8 mouse cellular contexts compared by ENCODE assay signal in genomic region chr17:70968606-70969191, GRCm38 (mm10). TPM values are rescaled to one million over a fixed set of nuclear protein-coding genes. Genes with fewer than 3 reads are reported as not detected.
DNase-seq lines count a peak whose midpoint lies in the region; ATAC-seq and TF ChIP-seq lines count a peak whose summit lies in the region.

No protein-coding gene starts in this region.

- WGBS in liver, postnatal 0 days (ENCODE audit: insufficient replicate concordance), result 18% methylated on average over 8 of the region's 8 CpGs
- 23% methylated on average over 8 of the region's 8 CpGs for WGBS in liver, embryonic 11.5 days
- 28% methylated on average over 8 of the region's 8 CpGs for WGBS in hindbrain, embryonic 14.5 days
- WGBS in neural tube, embryonic 13.5 days, result 31% methylated on average over 8 of the region's 8 CpGs

- 0 out of 2 replicates have a peak overlapping the region, but pooled peaks have one; percentile 12 for H3K27ac ChIP-seq in liver, postnatal 0 days (ENCODE audit: low read depth)
- no peak overlapping the region for H3K27ac ChIP-seq in liver, embryonic 11.5 days (ENCODE audit: low read depth, low read length)
- no peak overlapping the region for H3K27ac ChIP-seq in hindbrain, embryonic 14.5 days
- no peak overlapping the region for H3K27ac ChIP-seq in neural tube, embryonic 13.5 days (replicated peaks)

- no peaks in the 10 kb centered on the region for H3K27me3 ChIP-seq in liver, postnatal 0 days (ENCODE audit: insufficient read depth, low read length)
- no peaks in the 10 kb centered on the region for H3K27me3 ChIP-seq in liver, embryonic 11.5 days (replicated peaks; ENCODE audit: control insufficient read depth, insufficient read depth, low read length)
- H3K27me3 ChIP-seq in hindbrain, embryonic 14.5 days (ENCODE audit: control insufficient read depth, insufficient read depth, low read length), result no peaks in the 10 kb centered on the region
- H3K27me3 ChIP-seq in neural tube, embryonic 13.5 days, result no peaks in the 10 kb centered on the region

- H3K4me1 ChIP-seq in liver, postnatal 0 days (ENCODE audit: insufficient read depth), result peaks cover 5% of the 10 kb centered on the region
- H3K4me1 ChIP-seq in liver, embryonic 11.5 days (replicated peaks; ENCODE audit: control insufficient read depth, insufficient read depth, low read length), result no peaks in the 10 kb centered on the region
- H3K4me1 ChIP-seq in hindbrain, embryonic 14.5 days (replicated peaks; ENCODE audit: control insufficient read depth, insufficient read depth, low read length), result no peaks in the 10 kb centered on the region
- H3K4me1 ChIP-seq in neural tube, embryonic 13.5 days (replicated peaks), result no peaks in the 10 kb centered on the region; the same call in 1 of the 2 replicates

- peak; percentile 73 for TF ChIP-seq CTCF in liver, postnatal 0 days (IDR thresholded peaks at IDR 0.05; ENCODE audit: low read depth)

- no peak for DNase-seq in liver, postnatal 0 days
- DNase-seq in liver, embryonic 11.5 days (ENCODE audit: low spot score), result no peak
- peak; percentile 81 for DNase-seq in hindbrain, embryonic 14.5 days (ENCODE audit: low spot score)
- DNase-seq in c-Kit-positive CD71-positive TER-119-positive erythroid progenitor cells, embryonic 14.5 days (ENCODE audit: low spot score), result no peak
- no peak for DNase-seq in gastrocnemius, postnatal 10 days
- no peak for DNase-seq in adrenal gland, postnatal 4 days (ENCODE audit: low spot score in 2 of 2)

- no peak overlapping the region for H3K4me3 ChIP-seq in liver, postnatal 0 days (ENCODE audit: low read depth, low read length)
- H3K4me3 ChIP-seq in liver, embryonic 11.5 days (ENCODE audit: low read depth, low read length), result no peak overlapping the region
- H3K4me3 ChIP-seq in hindbrain, embryonic 14.5 days (replicated peaks; ENCODE audit: low read length), result no peak overlapping the region
- H3K4me3 ChIP-seq in neural tube, embryonic 13.5 days, result no peak overlapping the region

- H3K9me3 ChIP-seq in liver, postnatal 0 days (ENCODE audit: low read length), result no peaks in the 10 kb centered on the region
- no peaks in the 10 kb centered on the region for H3K9me3 ChIP-seq in liver, embryonic 11.5 days (ENCODE audit: control insufficient read depth, low read length)
- no peaks in the 10 kb centered on the region for H3K9me3 ChIP-seq in hindbrain, embryonic 14.5 days (ENCODE audit: control insufficient read depth, low read length)
- no peaks in the 10 kb centered on the region for H3K9me3 ChIP-seq in neural tube, embryonic 13.5 days

- peak; percentile 21 for ATAC-seq in liver, postnatal 0 days
- ATAC-seq in liver, embryonic 11.5 days (replicated peaks; ENCODE audit: low FRiP score), result no peak
- peak; percentile 53 for ATAC-seq in activated CD4-positive, CD25-positive, alpha-beta regulatory T cell, adult 4 months
- peak; percentile 44; the same call in 1 of the 2 replicates for ATAC-seq in hindbrain, embryonic 14.5 days (ENCODE audit: low FRiP score)
- peak; percentile 44; the same call in 1 of the 2 replicates for ATAC-seq in neural tube, embryonic 13.5 days (ENCODE audit: low read depth)

- no peak overlapping the region for H3K9ac ChIP-seq in liver, postnatal 0 days (replicated peaks)
- H3K9ac ChIP-seq in liver, embryonic 11.5 days (ENCODE audit: low read depth, low read length), result no peak overlapping the region
- H3K9ac ChIP-seq in hindbrain, embryonic 14.5 days, result no peak overlapping the region
- H3K9ac ChIP-seq in neural tube, embryonic 13.5 days, result no peak overlapping the region

- peak overlapping the region; percentile 38; the same call in 1 of the 2 replicates for H3K4me2 ChIP-seq in liver, postnatal 0 days (ENCODE audit: low read depth, low read length)
- H3K4me2 ChIP-seq in liver, embryonic 11.5 days, result no peak overlapping the region
- H3K4me2 ChIP-seq in hindbrain, embryonic 14.5 days (replicated peaks), result no peak overlapping the region
- H3K4me2 ChIP-seq in neural tube, embryonic 13.5 days, result no peak overlapping the region

- no peak for TF ChIP-seq EP300 in liver, postnatal 0 days (IDR thresholded peaks at IDR 0.05; ENCODE audit: low read depth)

- peaks cover 2% of the 10 kb centered on the region; the same call in 1 of the 2 replicates for H3K36me3 ChIP-seq in liver, postnatal 0 days (replicated peaks; ENCODE audit: insufficient read depth, low read length)
- no peaks in the 10 kb centered on the region for H3K36me3 ChIP-seq in liver, embryonic 11.5 days (ENCODE audit: control insufficient read depth, insufficient read depth, low read length)
- H3K36me3 ChIP-seq in hindbrain, embryonic 14.5 days (replicated peaks; ENCODE audit: control insufficient read depth, insufficient read depth), result peaks cover 11% of the 10 kb centered on the region
- H3K36me3 ChIP-seq in neural tube, embryonic 13.5 days, result peaks cover 7% of the 10 kb centered on the region

RNA-seq across cellular contexts. Expression of gene Myom1, which starts 33.7 kb away (rescaled TPM):
- polyA plus RNA-seq in liver, postnatal 0 days (2015; fragmentation: Nextera tagmentation; extraction: Ambion mirVana), result 2.1 and 4.4 TPM in 2 replicates
- 5.8 and 7.3 TPM in 2 replicates for polyA plus RNA-seq in liver, embryonic 11.5 days (2014; fragmentation: Nextera tagmentation; extraction: Ambion mirVana)
- polyA plus RNA-seq in activated CD4-positive, CD25-positive, alpha-beta regulatory T cell, adult 4 months (2017; shearing (Covaris generic)), result under 1 TPM in 1 of 2 experiments, not detected in 1; 0.26 TPM
- polyA plus RNA-seq in hindbrain, embryonic 14.5 days (2014; fragmentation: Nextera tagmentation; extraction: Ambion mirVana), result 1.5 and 2.3 TPM in 2 replicates
- polyA plus RNA-seq in neural tube, embryonic 13.5 days (2015; fragmentation: Nextera tagmentation; extraction: Ambion mirVana), result 1.7 and 2.8 TPM in 2 replicates
- total RNA-seq in gastrocnemius, postnatal 10 days (2021), result 1,000 to 10,000 TPM; 1,013 to 1,104 TPM
- total RNA-seq in adrenal gland, postnatal 4 days (2021), result 10 to 100 TPM; 16.5 to 34.7 TPM

RNA-seq across cellular contexts. Expression of gene Myl12a, which starts 34.0 kb away (rescaled TPM):
- 195 and 199 TPM in 2 replicates for polyA plus RNA-seq in liver, postnatal 0 days (2015; fragmentation: Nextera tagmentation; extraction: Ambion mirVana)
- 428 and 442 TPM in 2 replicates for polyA plus RNA-seq in liver, embryonic 11.5 days (2014; fragmentation: Nextera tagmentation; extraction: Ambion mirVana)
- 100 to 1,000 TPM; 693 to 929 TPM for polyA plus RNA-seq in activated CD4-positive, CD25-positive, alpha-beta regulatory T cell, adult 4 months (2017; shearing (Covaris generic))
- 106 and 119 TPM in 2 replicates for polyA plus RNA-seq in hindbrain, embryonic 14.5 days (2014; fragmentation: Nextera tagmentation; extraction: Ambion mirVana)
- polyA plus RNA-seq in neural tube, embryonic 13.5 days (2015; fragmentation: Nextera tagmentation; extraction: Ambion mirVana), result 171 and 203 TPM in 2 replicates
- total RNA-seq in gastrocnemius, postnatal 10 days (2021), result 100 to 1,000 TPM; 650 to 696 TPM
- total RNA-seq in adrenal gland, postnatal 4 days (2021), result 100 to 1,000 TPM; 315 to 317 TPM
